Mouse (Mus musculus): ENCODE results near the gene Lrrc32. TPM values are rescaled to one million over a fixed set of nuclear protein-coding genes. Genes with fewer than 3 reads are reported as not detected.

Gene Lrrc32
- polyA plus RNA-seq, 1 experiment from 2014 or later, result 8.3 TPM

DNA sequence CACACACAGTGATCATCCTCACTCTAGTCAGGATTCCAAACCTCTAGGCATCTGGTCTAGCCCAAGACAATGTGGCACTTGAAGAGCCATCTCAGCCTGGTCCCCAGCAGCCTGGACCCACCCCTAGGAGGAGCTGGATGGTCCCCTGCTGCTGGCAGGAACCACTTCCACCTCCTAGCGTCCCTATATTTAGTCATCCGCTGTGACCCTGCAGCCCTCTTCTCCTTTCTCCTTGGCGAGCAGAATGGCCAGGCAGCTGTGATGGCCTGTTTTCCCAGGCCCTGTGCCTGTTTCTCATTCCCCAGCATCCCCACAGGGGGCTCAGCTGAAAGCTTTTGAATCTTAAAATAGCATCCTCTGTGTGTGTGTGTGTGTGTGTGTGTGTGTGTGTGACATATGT lies 59.8 kb downstream of the Lrrc32 start:
- H3K4me3 ChIP-seq (ENCODE audit: low read length), result no peak overlapping the region
- peak; percentile 40 for ATAC-seq (replicated peaks; ENCODE audit: extremely low read depth, insufficient read depth, low FRiP score)
- no peak overlapping the region for H3K9ac ChIP-seq (ENCODE audit: low read length)
- peaks cover 30% of the 10 kb centered on the region for H3K4me1 ChIP-seq (ENCODE audit: control insufficient read depth, insufficient read depth, low read length)
- H3K9me3 ChIP-seq (replicated peaks; ENCODE audit: control insufficient read depth, low read length), result no peaks in the 10 kb centered on the region
- no peaks in the 10 kb centered on the region for H3K27me3 ChIP-seq (ENCODE audit: control insufficient read depth, insufficient read depth, low read length)
- H3K4me2 ChIP-seq (ENCODE audit: low read depth, low read length), result no peak overlapping the region
- no peaks in the 10 kb centered on the region for H3K36me3 ChIP-seq (ENCODE audit: control insufficient read depth, insufficient read depth)
- H3K27ac ChIP-seq (ENCODE audit: low read length), result peak overlapping the region; percentile 72
- WGBS, result 25% methylated on average over 3 of the region's 3 CpGs

GRCm38 (mm10) chr7:98550596-98550995 lies 61.5 kb downstream of the Lrrc32 start:
- Histone ChIP-seq H3K9me3 (replicated peaks; ENCODE audit: control insufficient read depth, low read length) (no peaks in the 10 kb centered on the region), H3K36me3 (ENCODE audit: control insufficient read depth, insufficient read depth) (no peaks in the 10 kb centered on the region), H3K9ac (ENCODE audit: low read length) (peak overlapping the region; percentile 49), H3K27ac (ENCODE audit: low read length) (peak overlapping the region; percentile 78), H3K4me2 (ENCODE audit: low read depth, low read length) (0 out of 2 replicates have a peak overlapping the region, but pooled peaks have one; percentile 21), H3K4me3 (ENCODE audit: low read length) (no peak overlapping the region), H3K4me1 (ENCODE audit: control insufficient read depth, insufficient read depth, low read length) (peaks cover 28% of the 10 kb centered on the region), H3K27me3 (ENCODE audit: control insufficient read depth, insufficient read depth, low read length) (no peaks in the 10 kb centered on the region)
- ATAC-seq (replicated peaks; ENCODE audit: extremely low read depth, insufficient read depth, low FRiP score), result peak; percentile 66; the same call in 1 of the 2 replicates
- 14% methylated on average over 2 of the region's 2 CpGs for WGBS

- H3K27ac ChIP-seq (ENCODE audit: low read length), result peak overlapping the region; percentile 78
- no peak overlapping the region for H3K4me3 ChIP-seq (ENCODE audit: low read length)
Observed at GRCm38 (mm10) chr7:98551041-98551440, 62.0 kb downstream of the Lrrc32 start.

More at GRCm38 (mm10) chr7:98551041-98551440, 62.0 kb downstream of the Lrrc32 start:
- no peak overlapping the region for H3K4me2 ChIP-seq (ENCODE audit: low read depth, low read length)
- no peaks in the 10 kb centered on the region for H3K9me3 ChIP-seq (replicated peaks; ENCODE audit: control insufficient read depth, low read length)
- peak overlapping the region; percentile 15; the same call in 1 of the 2 replicates for H3K9ac ChIP-seq (ENCODE audit: low read length)
- no peaks in the 10 kb centered on the region for H3K36me3 ChIP-seq (ENCODE audit: control insufficient read depth, insufficient read depth)
- 36% methylated on average over 3 of the region's 3 CpGs for WGBS
- H3K4me1 ChIP-seq (ENCODE audit: control insufficient read depth, insufficient read depth, low read length), result peaks cover 28% of the 10 kb centered on the region
- H3K27me3 ChIP-seq (ENCODE audit: control insufficient read depth, insufficient read depth, low read length), result no peaks in the 10 kb centered on the region
- ATAC-seq (replicated peaks; ENCODE audit: extremely low read depth, insufficient read depth, low FRiP score), result no peak

Other genes starting within 250 kb of the Lrrc32 start
- 17.5 and 19.9 TPM in 2 replicates for gene Acer3, start 168.1 kb upstream of the Lrrc32 start, polyA plus RNA-seq (2015; fragmentation: Nextera tagmentation; extraction: Ambion mirVana)
- gene Tsku, start 128.0 kb upstream of the Lrrc32 start, polyA plus RNA-seq (2015; fragmentation: Nextera tagmentation; extraction: Ambion mirVana), result 3.2 and 3.8 TPM in 2 replicates
- gene Gucy2d, start 48.9 kb upstream of the Lrrc32 start, polyA plus RNA-seq (2015; fragmentation: Nextera tagmentation; extraction: Ambion mirVana), result not detected in 2 replicates
- 20.5 and 22.3 TPM in 2 replicates for gene Emsy, start 167.5 kb downstream of the Lrrc32 start, polyA plus RNA-seq (2015; fragmentation: Nextera tagmentation; extraction: Ambion mirVana)
- gene Thap12, start 213.8 kb downstream of the Lrrc32 start, polyA plus RNA-seq (2015; fragmentation: Nextera tagmentation; extraction: Ambion mirVana), result 36.6 and 40.6 TPM in 2 replicates

Data from heart, embryonic 16.5 days (tissue).